Mouse (Mus musculus) right cerebral cortex, postnatal 10 days (tissue): ENCODE data around the gene Efhb.

ENCODE experiments used
- DNase-seq, 2 experiments: peaks; one replicate each; pipeline ENCODE4 v3.0.0; 2021; ENCODE audit warnings: low spot score in 2 of 2

Gene Efhb

DNA sequence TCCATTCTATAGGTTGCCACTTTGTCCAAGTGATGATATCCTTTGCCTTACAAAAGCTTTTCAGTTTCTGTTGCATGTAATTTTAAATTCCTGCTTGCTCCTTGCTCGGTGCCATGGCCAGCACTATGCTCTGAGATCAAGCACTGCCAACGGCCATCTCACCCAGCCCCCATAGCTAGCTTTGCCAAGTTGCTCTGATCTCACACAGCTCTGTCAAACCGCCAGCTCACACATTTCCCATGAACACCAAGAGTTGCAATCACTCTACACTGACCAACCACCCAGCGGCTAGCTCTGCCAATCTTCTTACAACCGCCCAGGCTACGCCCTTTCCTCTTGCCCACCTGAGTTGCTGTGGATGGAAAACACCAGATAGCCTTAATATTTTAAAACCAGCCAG lies 99.0 kb downstream of the Efhb start:
- DNase-seq: no peak
